Mouse (Mus musculus): Measurements from ENCODE around the gene Ankrd33b.

Gene Ankrd33b

GRCm38 (mm10) chr15:31367481-31368200 lies at the start of gene Ankrd33b:
TSS of gene Ankrd33b (minus strand) at chr15:31367726.
- DNase-seq (ENCODE audit: low read depth, low spot score) = peak; percentile 80

GRCm38 (mm10) chr15:31415181-31415580 lies 47.7 kb upstream of the Ankrd33b start:
- no peak for DNase-seq (ENCODE audit: low read depth, low spot score)

GRCm38 (mm10) chr15:31414179-31414898 lies 46.8 kb upstream of the Ankrd33b start:
- peak; percentile 25 for DNase-seq (ENCODE audit: low read depth, low spot score)

GRCm38 (mm10) chr15:31413662-31414061 lies 46.1 kb upstream of the Ankrd33b start:
- DNase-seq (ENCODE audit: low read depth, low spot score) = no peak

GRCm38 (mm10) chr15:31412933-31413332 lies 45.4 kb upstream of the Ankrd33b start:
- DNase-seq (ENCODE audit: low read depth, low spot score) = peak; percentile 78

GRCm38 (mm10) chr15:31412436-31412835 lies 44.9 kb upstream of the Ankrd33b start:
- no peak for DNase-seq (ENCODE audit: low read depth, low spot score)

- no peak for DNase-seq (ENCODE audit: low read depth, low spot score)
Measured at GRCm38 (mm10) chr15:31407490-31407889, 40.0 kb upstream of the Ankrd33b start.

- DNase-seq (ENCODE audit: low read depth, low spot score) = no peak
Measured at GRCm38 (mm10) chr15:31406881-31407280, 39.4 kb upstream of the Ankrd33b start.

GRCm38 (mm10) chr15:31404346-31404745 lies 36.8 kb upstream of the Ankrd33b start:
- peak; percentile 70 for DNase-seq (ENCODE audit: low read depth, low spot score)

GRCm38 (mm10) chr15:31402200-31402892 lies 34.8 kb upstream of the Ankrd33b start:
- DNase-seq (ENCODE audit: low read depth, low spot score) = no peak

GRCm38 (mm10) chr15:31400974-31401373 lies 33.4 kb upstream of the Ankrd33b start:
- DNase-seq (ENCODE audit: low read depth, low spot score) = peak; percentile 78

- no peak for DNase-seq (ENCODE audit: low read depth, low spot score)
Measured at GRCm38 (mm10) chr15:31398769-31399168, 31.2 kb upstream of the Ankrd33b start.

GRCm38 (mm10) chr15:31397379-31397778 lies 29.9 kb upstream of the Ankrd33b start:
- DNase-seq (ENCODE audit: low read depth, low spot score) = no peak

GRCm38 (mm10) chr15:31396755-31397154 lies 29.2 kb upstream of the Ankrd33b start:
- DNase-seq (ENCODE audit: low read depth, low spot score) = no peak

- DNase-seq (ENCODE audit: low read depth, low spot score) = no peak
Measured at GRCm38 (mm10) chr15:31395986-31396385, 28.5 kb upstream of the Ankrd33b start.

GRCm38 (mm10) chr15:31393402-31393801 lies 25.9 kb upstream of the Ankrd33b start:
- no peak for DNase-seq (ENCODE audit: low read depth, low spot score)

- DNase-seq (ENCODE audit: low read depth, low spot score) = no peak
Measured at GRCm38 (mm10) chr15:31392705-31393104, 25.2 kb upstream of the Ankrd33b start.

GRCm38 (mm10) chr15:31392135-31392534 lies 24.6 kb upstream of the Ankrd33b start:
- DNase-seq (ENCODE audit: low read depth, low spot score) = no peak

- DNase-seq (ENCODE audit: low read depth, low spot score) = peak; percentile 37
Measured at GRCm38 (mm10) chr15:31381936-31382468, 14.5 kb upstream of the Ankrd33b start.

GRCm38 (mm10) chr15:31379471-31379870 lies 11.9 kb upstream of the Ankrd33b start:
- DNase-seq (ENCODE audit: low read depth, low spot score) = peak; percentile 57

- no peak for DNase-seq (ENCODE audit: low read depth, low spot score)
Measured at GRCm38 (mm10) chr15:31375212-31375611, 7.7 kb upstream of the Ankrd33b start.

- DNase-seq (ENCODE audit: low read depth, low spot score) = no peak
Measured at GRCm38 (mm10) chr15:31369125-31369612, 1.6 kb upstream of the Ankrd33b start.

Measured in ZHBTc4 (cell line).